In genomic region chr11:118668351-118668750, GRCm38 (mm10) we compare ENCODE assay signal across 18 mouse cellular contexts.
DNase-seq lines count a peak whose midpoint lies in the region; ATAC-seq lines count a peak whose summit lies in the region.
"Had no signal": no experiment of that assay in that cellular context is flagged by ENCODE, and none has a peak within 500 bp of the region (broad histone marks: within the 10 kb centered on the region; RNA-seq: fewer than 3 reads in every experiment).

No protein-coding gene starts in this region.

- WGBS in kidney, embryonic 14.5 days, result 61% methylated on average over 8 of the region's 8 CpGs

- DNase-seq in cerebellum, postnatal 10 days, result peak; percentile 50 to 52
- peak; percentile 38 for DNase-seq in kidney, adult 18-20 months
- peak; percentile 6 to 12 for DNase-seq in heart, postnatal 14 days
- peak; percentile 51 for DNase-seq in lung, postnatal 14 days
- DNase-seq in urinary bladder, postnatal 25 days (ENCODE audit: low spot score), result no peak
- no peak for DNase-seq in layer of hippocampus, adult 18-20 months (ENCODE audit: low spot score in 2 of 2)
- DNase-seq: cerebellum, adult 11 months; gastrocnemius, postnatal 14 days; retina, postnatal 1 day; spleen, adult 18-20 months had no signal

- no peaks in the 10 kb centered on the region for H3K4me1 ChIP-seq in kidney, embryonic 14.5 days (ENCODE audit: control insufficient read depth, insufficient read depth, low read length)
- H3K4me1 ChIP-seq: liver, embryonic 12.5 days had no signal

- H3K36me3 ChIP-seq in kidney, embryonic 14.5 days (ENCODE audit: control insufficient read depth, insufficient read depth, low read length), result no peaks in the 10 kb centered on the region
- H3K36me3 ChIP-seq: liver, embryonic 12.5 days; midbrain, embryonic 15.5 days; neural tube, embryonic 15.5 days had no signal

- intact Hi-C loops in heart, postnatal 14 days (cut with DNase I), result no loop called here

- H3K9me3 ChIP-seq in kidney, embryonic 14.5 days (ENCODE audit: control insufficient read depth, low read length), result no peaks in the 10 kb centered on the region
- H3K9me3 ChIP-seq: liver, embryonic 12.5 days; midbrain, embryonic 15.5 days; neural tube, embryonic 15.5 days had no signal

- H3K9ac ChIP-seq in kidney, embryonic 14.5 days (ENCODE audit: low read depth, low read length), result no peak overlapping the region
- H3K9ac ChIP-seq: liver, embryonic 12.5 days; midbrain, embryonic 15.5 days; neural tube, embryonic 15.5 days had no signal

- no peaks in the 10 kb centered on the region for H3K27me3 ChIP-seq in kidney, embryonic 14.5 days (ENCODE audit: control insufficient read depth, insufficient read depth, low read length)
- H3K27me3 ChIP-seq: liver, embryonic 12.5 days; midbrain, embryonic 15.5 days; neural tube, embryonic 15.5 days had no signal

- ATAC-seq in cerebellum, adult (ENCODE audit: insufficient number of reproducible peaks, low FRiP score, low TSS enrichment), result no peak
- ATAC-seq in kidney, embryonic 14.5 days (ENCODE audit: low FRiP score, low TSS enrichment), result no peak
- ATAC-seq: forebrain, embryonic 16.5 days; inflammation-experienced regulatory T-cells, adult 6 months; liver, embryonic 12.5 days; midbrain, embryonic 15.5 days had no signal

- no peak overlapping the region for H3K4me3 ChIP-seq in kidney, embryonic 14.5 days (ENCODE audit: low read length)
- H3K4me3 ChIP-seq: liver, embryonic 12.5 days; midbrain, embryonic 15.5 days; neural tube, embryonic 15.5 days had no signal

- no peak overlapping the region for H3K27ac ChIP-seq in kidney, embryonic 14.5 days (ENCODE audit: low read depth, low read length)
- H3K27ac ChIP-seq: liver, embryonic 12.5 days; midbrain, embryonic 15.5 days; neural tube, embryonic 15.5 days; stomach, postnatal 0 days had no signal

- no peak overlapping the region for H3K4me2 ChIP-seq in kidney, embryonic 14.5 days (replicated peaks; ENCODE audit: low read depth, low read length)
- H3K4me2 ChIP-seq: liver, embryonic 12.5 days; midbrain, embryonic 15.5 days; neural tube, embryonic 15.5 days had no signal

Comparison
In these comparisons a context has a peak if more than half of its experiments do, and no peak if none do; other contexts are left out.
1. DNase-seq: peak in cerebellum, postnatal 10 days (2 of 2), kidney, adult 18-20 months (single experiment), heart, postnatal 14 days (2 of 2) and lung, postnatal 14 days (single experiment); none in urinary bladder, postnatal 25 days (single experiment) and layer of hippocampus, adult 18-20 months (0 of 2).